8 mouse cellular contexts compared by ENCODE assay signal in the genomic region with DNA sequence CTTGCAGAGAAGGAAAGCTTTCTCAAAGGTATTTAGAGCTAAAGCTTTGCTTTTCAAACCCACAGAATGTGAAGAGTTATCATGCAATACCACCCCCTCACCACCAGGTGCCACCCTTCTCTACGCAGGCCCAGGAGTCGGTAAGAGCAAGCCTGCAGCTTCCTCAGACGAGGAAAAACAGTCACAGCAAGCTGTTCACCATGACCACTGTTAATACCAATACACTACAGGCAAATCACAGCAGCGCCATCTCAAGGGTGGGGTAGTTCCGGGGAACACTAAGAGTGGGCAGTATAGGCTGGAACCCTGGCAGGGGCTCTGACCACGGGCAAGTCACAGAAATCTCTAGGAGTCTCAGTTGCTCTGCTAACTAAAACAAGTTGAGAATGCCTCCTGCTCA.
A peak's percentile ranks its signal among the peaks of the same experiment; 100 is the strongest.
DNase-seq lines count a peak whose midpoint lies in the region; ATAC-seq and TF ChIP-seq lines count a peak whose summit lies in the region.

No protein-coding gene starts in this region.

- no peak overlapping the region for H3K27ac ChIP-seq in heart, embryonic 12.5 days (ENCODE audit: poor library complexity, severe bottlenecking)
- H3K27ac ChIP-seq in CH12.LX (ENCODE audit: insufficient read depth, low read depth), result no peak overlapping the region
- no peak overlapping the region for H3K27ac ChIP-seq in midbrain, embryonic 12.5 days (replicated peaks)
- no peak overlapping the region for H3K27ac ChIP-seq in stomach, postnatal 0 days (replicated peaks)

- H3K4me3 ChIP-seq in heart, embryonic 12.5 days, result no peak overlapping the region
- H3K4me3 ChIP-seq in CH12.LX (replicated peaks in 1 of 3; ENCODE audit: low read depth in 2 of 3, low read length in 2 of 3, poor library complexity in 1 of 3), result no peak overlapping the region
- no peak overlapping the region for H3K4me3 ChIP-seq in midbrain, embryonic 12.5 days
- no peak overlapping the region for H3K4me3 ChIP-seq in stomach, postnatal 0 days (ENCODE audit: low read depth, low read length)

- peaks cover 33% of the 10 kb centered on the region for H3K36me3 ChIP-seq in heart, embryonic 12.5 days
- H3K36me3 ChIP-seq in CH12.LX (replicated peaks in 1 of 2; ENCODE audit: control insufficient read depth in 1 of 2, insufficient read depth in 1 of 2, low read length in 1 of 2), result peaks cover 24 to 85% of the 10 kb centered on the region in 2 experiments
- H3K36me3 ChIP-seq in midbrain, embryonic 12.5 days, result peaks cover 25% of the 10 kb centered on the region
- H3K36me3 ChIP-seq in stomach, postnatal 0 days (ENCODE audit: control insufficient read depth, insufficient read depth, low read length), result no peaks in the 10 kb centered on the region

- TF ChIP-seq CTCF in CH12.LX (conservative IDR thresholded peaks at IDR 0.05 in 1 of 2, IDR thresholded peaks at IDR 0.05 in 1 of 2; ENCODE audit: low read depth in 2 of 2, low read length in 2 of 2), result peak; percentile 71 to 77
- TF ChIP-seq CTCF in brain, embryonic 14.5 days (IDR thresholded peaks at IDR 0.05; ENCODE audit: borderline replicate concordance, extremely low read depth, insufficient read depth, insufficient read length), result peak; percentile 74
- TF ChIP-seq CTCF in stomach, postnatal 0 days (IDR thresholded peaks at IDR 0.05; ENCODE audit: low read depth), result peak; percentile 94

- 0 out of 2 replicates have a peak, but pooled peaks cover 4% of the 10 kb centered on the region for H3K4me1 ChIP-seq in heart, embryonic 12.5 days (replicated peaks)
- H3K4me1 ChIP-seq in CH12.LX (ENCODE audit: control insufficient read depth in 1 of 2, insufficient read depth in 2 of 2), result peaks cover 0 to 11% of the 10 kb centered on the region in 2 experiments; a peak in 1 of 4 replicates
- H3K4me1 ChIP-seq in midbrain, embryonic 12.5 days, result no peaks in the 10 kb centered on the region
- no peaks in the 10 kb centered on the region for H3K4me1 ChIP-seq in stomach, postnatal 0 days (replicated peaks; ENCODE audit: control insufficient read depth, insufficient read depth)

- no peaks in the 10 kb centered on the region for H3K27me3 ChIP-seq in heart, embryonic 12.5 days (replicated peaks)
- no peaks in the 10 kb centered on the region for H3K27me3 ChIP-seq in CH12.LX (replicated peaks)
- no peaks in the 10 kb centered on the region for H3K27me3 ChIP-seq in midbrain, embryonic 12.5 days
- no peaks in the 10 kb centered on the region for H3K27me3 ChIP-seq in stomach, postnatal 0 days (ENCODE audit: control insufficient read depth, insufficient read depth, low read length)

- H3K9ac ChIP-seq in heart, embryonic 12.5 days, result no peak overlapping the region
- no peak overlapping the region for H3K9ac ChIP-seq in CH12.LX (ENCODE audit: insufficient read depth, low read depth)
- H3K9ac ChIP-seq in midbrain, embryonic 12.5 days (replicated peaks), result no peak overlapping the region
- H3K9ac ChIP-seq in stomach, postnatal 0 days (ENCODE audit: low read length), result no peak overlapping the region

- TF ChIP-seq POLR2A in CH12.LX (IDR thresholded peaks at IDR 0.05; ENCODE audit: low read depth, low read length), result no peak
- TF ChIP-seq POLR2A in brain, embryonic 14.5 days (IDR thresholded peaks at IDR 0.05; ENCODE audit: borderline replicate concordance, extremely low read depth, insufficient read depth, insufficient read length, poor library complexity, severe bottlenecking), result no peak

- DNase-seq in heart, adult 11 months, result peak; percentile 86
- peak; percentile 45 for DNase-seq in CH12.LX (ENCODE audit: extremely low read depth)
- DNase-seq in brain, embryonic 14.5 days (ENCODE audit: low read depth), result peak; percentile 64
- peak; percentile 32 for DNase-seq in forelimb bud, embryonic 11.5 days (ENCODE audit: low read depth, low spot score)
- DNase-seq in kidney, postnatal 4 days, result peak; percentile 63 to 74
- DNase-seq in stomach, postnatal 0 days (ENCODE audit: low spot score), result peak; percentile 64

- in situ Hi-C loops in CH12.LX (cut with MboI; ENCODE audit: low pct_ligation_motif_present, low pct_unique_long_range_greater_than_20kb, low sequenced_read_pairs), result no loop called here

- TF ChIP-seq EP300 in CH12.LX (IDR thresholded peaks at IDR 0.05; ENCODE audit: low read length), result no peak
- no peak for TF ChIP-seq EP300 in stomach, postnatal 0 days (optimal IDR thresholded peaks at IDR 0.05)

- H3K9me3 ChIP-seq in heart, embryonic 12.5 days (replicated peaks), result no peaks in the 10 kb centered on the region
- no peaks in the 10 kb centered on the region for H3K9me3 ChIP-seq in CH12.LX (replicated peaks; ENCODE audit: low read length)
- no peaks in the 10 kb centered on the region for H3K9me3 ChIP-seq in midbrain, embryonic 12.5 days
- no peaks in the 10 kb centered on the region for H3K9me3 ChIP-seq in stomach, postnatal 0 days (ENCODE audit: control insufficient read depth, low read length)

- TF ChIP-seq RAD21 in CH12.LX (IDR thresholded peaks at IDR 0.05; ENCODE audit: low read depth, low read length), result peak; percentile 57

- 66% methylated on average over 6 of the region's 6 CpGs for WGBS in heart, embryonic 12.5 days
- WGBS in midbrain, embryonic 12.5 days, result 69% methylated on average over 6 of the region's 6 CpGs
- WGBS in stomach, postnatal 0 days, result 62% methylated on average over 6 of the region's 6 CpGs

- no peaks in the 10 kb centered on the region for H3K79me2 ChIP-seq in CH12.LX (replicated peaks; ENCODE audit: control insufficient read depth, extremely low read depth, insufficient read depth, poor library complexity, severe bottlenecking)

- no peak for ATAC-seq in heart, embryonic 12.5 days (ENCODE audit: insufficient number of reproducible peaks, low FRiP score)
- peak; percentile 21; the same call in 1 of the 2 replicates for ATAC-seq in midbrain, embryonic 12.5 days (ENCODE audit: low FRiP score, low read depth)
- peak; percentile 68; the same call in 1 of the 2 replicates for ATAC-seq in stomach, postnatal 0 days (ENCODE audit: low FRiP score, low TSS enrichment)

- no peak overlapping the region for H3K4me2 ChIP-seq in heart, embryonic 12.5 days
- no peak overlapping the region for H3K4me2 ChIP-seq in CH12.LX (ENCODE audit: insufficient read depth, low read depth, poor library complexity, severe bottlenecking)
- H3K4me2 ChIP-seq in midbrain, embryonic 12.5 days (replicated peaks), result no peak overlapping the region
- no peak overlapping the region for H3K4me2 ChIP-seq in stomach, postnatal 0 days (replicated peaks; ENCODE audit: low read depth)

- dilution Hi-C loops in CH12.LX (cut with MboI; ENCODE audit: extremely low pct_ligation_motif_present, extremely low pct_unique_long_range_greater_than_20kb, low sequenced_read_pairs), result no loop called here

TF ChIP-seq in CH12.LX, 34 proteins besides CTCF, POLR2A, EP300 and RAD21:
- TF ChIP-seq SMC3 (IDR thresholded peaks at IDR 0.05; ENCODE audit: low read depth, low read length), result peak; percentile 78
- no peak for TF ChIP-seq CHD2 (IDR thresholded peaks at IDR 0.05; ENCODE audit: low read length)

Comparison
In these comparisons a context has a peak if more than half of its experiments do, and no peak if none do; other contexts are left out.
1. DNase-seq: peak in every context shown above with its lines; median percentile 86 in heart, adult 11 months; 68 in kidney, postnatal 4 days; 64 in brain, embryonic 14.5 days; 64 in stomach, postnatal 0 days; 45 in CH12.LX; 32 in forelimb bud, embryonic 11.5 days.